Mouse (Mus musculus): ENCODE measurements around the gene Ccdc116.
A peak's percentile ranks its signal among the peaks of the same experiment; 100 is the strongest.
"Not testable (repeated sequence)": the region's sequence is repeated elsewhere in the genome, so short reads cannot be mapped to it uniquely, and the experiment has no call there.

Ccdc116 gene

GRCm38 (mm10) chr16:17146772-17147235, at the start of gene Ccdc116:
Ccdc116 (minus strand) TSS chr16:17147229.
- peak; percentile 80 for DNase-seq (ENCODE audit: low spot score)

GRCm38 (mm10) chr16:17193823-17194222, 46.8 kb upstream of the Ccdc116 start:
- DNase-seq (ENCODE audit: low spot score): no peak

- no peak for DNase-seq (ENCODE audit: low spot score)
Observed at GRCm38 (mm10) chr16:17185475-17185874, 38.4 kb upstream of the Ccdc116 start.

GRCm38 (mm10) chr16:17183003-17183402, 36.0 kb upstream of the Ccdc116 start:
- no peak for DNase-seq (ENCODE audit: low spot score)

DNA sequence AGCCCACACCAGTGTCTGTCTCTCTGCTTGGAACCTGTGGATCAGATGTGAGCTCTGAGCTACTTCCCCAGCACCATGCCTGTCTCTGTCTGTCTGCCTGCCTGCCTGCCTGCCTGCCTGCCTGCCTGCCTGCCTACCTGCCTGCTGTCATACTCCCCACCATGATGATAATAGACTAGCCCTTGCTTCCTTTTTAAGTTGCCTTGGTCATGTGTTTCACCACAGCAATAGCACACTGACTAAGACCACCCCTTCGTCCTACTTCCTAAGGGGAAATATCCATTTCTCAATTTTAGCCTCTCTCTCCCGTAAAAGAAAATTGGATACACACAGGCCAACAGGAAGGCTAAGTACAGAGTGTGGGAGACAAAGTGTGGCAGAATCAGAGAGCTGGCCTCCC, 35.1 kb upstream of the Ccdc116 start:
- no peak for DNase-seq (ENCODE audit: low spot score)

- DNase-seq (ENCODE audit: low spot score): no peak
Observed at GRCm38 (mm10) chr16:17181382-17181781, 34.4 kb upstream of the Ccdc116 start.

DNA sequence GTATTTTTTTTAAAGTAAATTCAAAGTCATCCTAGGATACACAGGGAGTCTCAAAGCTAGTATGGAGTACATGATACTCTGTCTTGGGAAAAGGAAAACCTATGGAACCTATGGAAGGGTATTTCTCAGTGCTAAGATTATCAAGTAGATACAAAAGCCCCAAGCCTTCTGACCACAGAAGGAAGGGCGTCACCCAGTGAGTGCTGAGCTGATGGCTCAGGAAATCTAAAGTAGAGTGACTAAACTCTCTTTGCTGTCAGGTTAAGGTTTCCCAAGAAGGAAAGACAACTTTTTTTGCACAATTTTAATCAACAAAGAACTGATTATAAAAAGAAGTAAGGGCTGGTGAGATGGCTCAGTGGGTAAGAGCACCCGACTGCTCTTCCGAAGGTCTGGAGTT, 32.7 kb upstream of the Ccdc116 start:
- DNase-seq (ENCODE audit: low spot score): no peak

- no peak for DNase-seq (ENCODE audit: low spot score)
Observed at GRCm38 (mm10) chr16:17177623-17178170, 30.7 kb upstream of the Ccdc116 start.

DNA sequence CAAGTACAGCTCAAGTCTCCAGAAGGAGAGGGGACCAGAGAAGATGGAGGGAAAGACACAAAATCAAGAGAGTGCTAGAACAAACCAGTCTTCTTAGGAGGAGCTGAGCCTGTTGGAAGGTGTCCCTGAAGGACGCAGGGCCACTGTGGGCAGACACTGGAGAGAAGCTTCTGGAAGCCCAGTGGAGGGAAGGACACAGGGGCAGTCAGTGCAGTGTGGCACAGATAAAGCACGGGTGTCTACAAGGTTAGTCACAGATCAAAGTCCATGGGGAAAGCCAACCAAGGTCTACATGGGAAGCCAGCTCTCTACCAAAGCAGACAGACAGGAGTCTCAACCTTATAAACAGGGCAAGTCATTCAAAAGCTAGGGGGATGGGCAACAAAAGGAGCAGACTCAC, 28.7 kb upstream of the Ccdc116 start:
- DNase-seq (ENCODE audit: low spot score): no peak

- DNase-seq (ENCODE audit: low spot score): no peak
Observed at GRCm38 (mm10) chr16:17168049-17168448, 21.0 kb upstream of the Ccdc116 start.

DNA sequence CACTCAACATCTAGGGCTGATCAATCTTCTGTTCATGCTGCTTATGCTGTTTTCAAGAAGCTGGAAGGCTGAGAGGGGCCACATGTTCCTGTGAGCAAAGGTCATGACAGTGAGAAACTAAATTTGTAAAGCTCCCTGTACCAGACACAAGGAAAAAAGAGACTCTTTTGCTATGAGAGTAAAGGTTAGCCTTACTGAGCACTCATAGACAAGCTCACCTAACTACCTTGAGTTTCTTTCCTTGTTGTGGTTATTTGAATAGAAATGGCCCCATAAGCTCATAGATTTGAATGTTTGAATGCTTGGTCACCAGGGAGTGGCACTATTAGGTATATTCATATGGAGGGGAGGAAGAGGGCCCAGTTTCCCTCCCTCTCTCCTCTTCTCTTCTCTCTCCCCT, 20.1 kb upstream of the Ccdc116 start:
- no peak for DNase-seq (ENCODE audit: low spot score)

DNA sequence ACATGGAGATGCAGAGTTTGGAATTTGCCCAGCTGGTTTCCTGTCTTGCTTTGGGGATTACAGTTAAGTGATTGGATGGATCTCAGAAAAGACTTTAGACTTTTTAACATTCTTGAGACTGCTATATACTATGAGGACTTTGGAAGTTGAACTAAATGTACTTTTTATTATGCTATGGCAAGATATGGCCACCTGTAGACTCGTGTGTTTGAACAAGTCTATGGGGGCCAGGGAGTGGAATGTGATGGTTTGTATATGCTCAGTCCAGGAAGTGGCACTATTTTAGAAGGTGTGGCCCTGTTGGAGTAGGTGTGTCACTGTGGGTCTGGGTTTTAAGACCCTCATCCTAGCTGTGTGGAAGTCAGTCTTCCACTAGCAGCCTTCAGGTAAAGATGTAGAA, 18.4 kb upstream of the Ccdc116 start:
- not testable (repeated sequence) for DNase-seq (ENCODE audit: low spot score)

DNA sequence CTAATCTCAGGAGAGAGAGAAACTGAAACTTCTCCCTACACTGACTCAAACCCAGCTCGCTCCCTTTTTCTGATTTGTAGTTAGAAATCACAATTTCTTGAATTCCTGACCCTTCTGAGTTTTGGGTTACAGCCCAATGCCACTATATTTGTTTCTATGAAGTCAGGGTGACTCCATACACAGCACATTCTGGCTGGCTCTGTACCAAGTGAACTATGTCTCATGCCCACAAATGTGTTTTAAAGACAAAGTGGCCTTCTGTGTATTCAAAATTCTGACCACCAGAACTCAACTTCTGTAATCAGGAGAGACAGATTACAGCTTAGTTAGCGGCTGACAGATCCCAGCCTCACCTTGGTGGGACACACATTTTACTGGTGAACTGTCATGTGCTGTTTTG, 7.3 kb upstream of the Ccdc116 start:
- DNase-seq (ENCODE audit: low spot score): no peak

DNA sequence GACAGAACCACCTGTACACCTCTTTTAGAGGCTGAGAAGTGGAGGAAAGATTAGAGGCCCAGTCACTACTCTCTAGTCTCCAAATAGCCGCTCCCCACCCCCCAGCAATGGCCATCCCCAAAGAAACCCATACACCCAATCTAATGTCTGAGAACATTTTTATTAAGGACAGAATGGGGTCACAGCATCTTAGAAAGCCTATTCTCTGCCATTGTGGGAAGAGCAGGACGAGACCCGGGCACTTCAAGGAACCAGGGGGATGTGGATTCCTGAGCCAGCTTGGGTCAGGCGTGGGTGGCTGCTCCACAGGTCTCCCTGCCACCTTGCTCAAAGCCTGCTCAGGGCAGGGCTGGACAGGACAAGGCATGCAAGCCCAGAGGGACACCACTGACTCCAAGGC, 4.8 kb upstream of the Ccdc116 start:
- no peak for DNase-seq (ENCODE audit: low spot score)

- DNase-seq (ENCODE audit: low spot score): no peak
Observed at GRCm38 (mm10) chr16:17150520-17151258, 3.7 kb upstream of the Ccdc116 start.

GRCm38 (mm10) chr16:17148084-17148483, 1.1 kb upstream of the Ccdc116 start:
- peak; percentile 28 for DNase-seq (ENCODE audit: low spot score)

DNA sequence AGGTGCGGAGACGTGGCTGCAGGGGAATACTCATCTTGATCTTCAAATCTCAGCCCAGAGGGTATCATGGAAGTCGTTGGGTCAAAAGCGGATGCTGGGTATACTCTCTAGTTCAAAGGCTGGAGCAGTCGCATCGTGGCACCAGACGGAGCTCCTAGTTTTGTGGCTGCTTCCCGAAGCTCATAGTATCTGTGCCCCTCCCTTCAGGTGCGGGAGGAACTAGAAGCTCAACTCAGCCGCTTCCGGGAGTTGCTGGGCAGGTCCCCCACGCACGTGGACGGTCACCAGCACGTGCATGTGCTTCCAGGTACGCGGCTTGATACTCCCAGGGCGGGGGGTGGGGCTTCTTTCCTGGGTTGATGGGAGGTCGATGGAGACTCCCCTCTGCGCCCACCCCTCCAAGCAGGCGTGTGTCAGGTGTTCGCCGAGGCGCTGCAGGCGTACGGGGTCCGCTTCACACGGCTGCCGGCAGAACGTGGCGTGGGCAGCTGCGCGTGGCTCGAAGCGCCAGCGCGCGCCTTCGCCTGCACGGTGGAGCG, 431 bp upstream of the Ccdc116 start:
- DNase-seq (ENCODE audit: low spot score): peak; percentile 23

- peak; percentile 34 for DNase-seq (ENCODE audit: low spot score)
Observed at GRCm38 (mm10) chr16:17144339-17144738, 2.7 kb downstream of the Ccdc116 start, which contains the start of gene Ydjc. Ydjc (plus strand) TSS chr16:17144621.

GRCm38 (mm10) chr16:17137355-17137754, 9.7 kb downstream of the Ccdc116 start:
- no peak for DNase-seq (ENCODE audit: low spot score)

DNA sequence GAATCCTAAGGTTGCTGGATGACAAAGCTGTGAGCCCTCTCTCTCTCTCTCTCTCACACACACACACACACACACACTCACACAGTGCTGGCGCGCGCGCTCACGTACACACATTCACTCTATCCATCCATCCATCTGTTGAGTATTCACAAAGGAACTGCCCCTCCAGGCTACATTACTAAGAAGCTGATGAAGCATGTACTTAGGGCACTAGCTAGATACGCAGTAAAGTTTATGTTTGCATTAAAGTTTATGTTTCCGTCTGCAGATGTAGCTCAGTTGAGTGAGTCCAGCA, 14.2 kb downstream of the Ccdc116 start:
- DNase-seq (ENCODE audit: low spot score): no peak

DNA sequence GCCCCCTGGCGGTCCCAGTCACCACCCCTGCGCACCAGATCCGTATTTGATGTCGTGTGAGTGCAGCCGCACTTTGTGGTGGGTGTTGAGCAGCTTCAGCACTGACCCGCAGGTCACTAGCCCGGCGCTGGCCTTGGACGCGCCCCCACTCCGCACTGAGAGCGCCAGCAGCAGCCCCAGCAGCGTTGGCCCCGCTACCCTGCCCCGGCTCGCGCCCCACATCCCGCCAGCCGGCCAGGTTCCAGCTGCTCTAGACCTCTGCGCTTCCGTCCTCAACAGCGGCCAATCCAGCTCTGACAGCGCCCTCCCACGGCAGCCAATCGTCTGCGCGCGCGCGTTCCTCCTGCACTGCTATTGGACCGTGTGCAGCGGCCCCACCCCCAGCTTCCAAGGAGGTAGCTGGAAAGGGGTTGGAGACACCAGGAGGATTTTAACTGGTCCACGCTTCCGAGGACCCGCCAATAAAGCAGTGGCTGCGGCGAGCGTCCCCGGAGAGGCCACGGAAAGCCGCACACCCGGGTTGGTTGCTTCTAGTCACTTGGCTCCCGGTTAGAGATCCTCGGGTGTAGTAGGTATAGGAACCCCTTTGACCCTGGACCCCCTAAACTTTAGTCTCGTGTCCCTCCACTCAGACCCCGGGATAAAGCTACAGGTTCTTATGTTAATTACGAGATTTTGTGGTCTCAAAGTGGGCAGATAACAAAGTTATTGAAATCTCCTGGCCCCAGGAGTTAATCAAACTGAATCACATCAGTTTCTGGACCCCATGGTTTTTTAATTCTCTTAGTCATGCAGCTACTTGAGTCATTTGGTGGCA, 14.7 kb downstream of the Ccdc116 start, which contains the start of gene Sdf2l1:
Gene Sdf2l1 (minus strand): TSS at position 295 of the 817 bp plus-strand sequence.
- DNase-seq (ENCODE audit: low spot score): peak; percentile 98

- peak; percentile 22 for DNase-seq (ENCODE audit: low spot score)
Observed at GRCm38 (mm10) chr16:17131191-17132088, 15.6 kb downstream of the Ccdc116 start.
